Mouse (Mus musculus) kidney, adult 2 months (tissue): ENCODE measurements around the gene Gm20696. TPM values are rescaled to one million over a fixed set of nuclear protein-coding genes. Genes with fewer than 3 reads are reported as not detected.

ENCODE experiments used
- DNase-seq: peaks from one replicate; pipeline ENCODE4 v3.0.0; 2021
- H3K27ac ChIP-seq: fragments of 200-500 bp; 2 replicates; pipeline ENCODE4 v1.5.1; 2012; ENCODE audit warnings: low read depth, low read length, control low read depth, inconsistent platforms; ENCODE audit not compliant: insufficient read depth
- H3K27me3 ChIP-seq: fragments of 200-500 bp; replicated peaks from 2 replicates; pipeline ENCODE4 v1.6.1; 2012; ENCODE audit warnings: mild to moderate bottlenecking, moderate library complexity, low read length, inconsistent platforms; ENCODE audit not compliant: control insufficient read depth, insufficient read depth
- H3K36me3 ChIP-seq: fragments of 200-500 bp; 2 replicates; pipeline ENCODE4 v1.6.1; 2012; ENCODE audit warnings: mild to moderate bottlenecking, moderate library complexity, low read length, inconsistent platforms; ENCODE audit not compliant: control insufficient read depth, insufficient read depth
- H3K4me1 ChIP-seq: fragments of 200-500 bp; 2 replicates; pipeline ENCODE4 v1.6.1; 2011; ENCODE audit warnings: low read length; ENCODE audit not compliant: control insufficient read depth, insufficient read depth
- H3K4me3 ChIP-seq: fragments of 200-500 bp; 2 replicates; pipeline ENCODE4 v1.5.1; 2011; ENCODE audit warnings: mild to moderate bottlenecking, low read depth, low read length, control low read depth; ENCODE audit not compliant: insufficient read depth
- CTCF ChIP-seq: fragments of 200-500 bp; conservative IDR thresholded peaks from 2 replicates; pipeline ENCODE4 v1.5.1; 2011; ENCODE audit warnings: low read depth, mild to moderate bottlenecking, control low read depth, low read length, moderate library complexity, mixed read lengths; ENCODE audit not compliant: insufficient read depth, insufficient read length
- POLR2A ChIP-seq: fragments of 200-500 bp; IDR thresholded peaks from one replicate; pipeline ENCODE4 v1.6.1; 2011; ENCODE audit warnings: low read depth, low read length, control low read depth
- WGBS: fragments of 180-500 bp; shearing (Covaris S2); methylation state at CpG from one replicate; pipeline ENCODE4 v1.1.7; 2018; 5-methylcytosine and 5-hydroxymethylcytosine counted together
- polyA plus RNA-seq: library from polyadenylated mRNA; depleted of rRNA; stranded (reverse); fragments of >200 nt; gene quantifications from 2 replicates; pipeline ENCODE4 v1.2.3, GENCODE M21; 2012

The Gm20696 gene
- polyA plus RNA-seq, 1 experiment = 0.31 TPM

DNA sequence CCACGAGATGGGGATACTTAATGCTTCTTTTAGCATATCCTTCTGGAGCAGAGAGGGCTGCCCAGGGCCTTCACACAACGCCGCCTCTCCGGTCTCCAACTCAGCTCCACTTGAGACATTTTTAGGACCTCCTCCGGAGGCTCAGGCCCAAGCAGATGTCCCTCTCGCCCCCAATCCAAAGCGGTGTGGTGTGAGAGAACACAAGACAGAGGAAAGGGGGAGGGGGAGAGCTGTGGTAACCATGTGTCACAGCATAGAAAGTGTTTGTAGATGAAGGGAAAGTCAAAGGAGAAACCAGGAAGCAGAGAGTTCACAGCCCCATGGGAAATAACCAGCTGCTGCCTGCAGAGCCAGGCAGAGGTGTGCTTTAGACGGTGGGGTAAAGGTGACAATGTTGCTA lies 99.7 kb downstream of the Gm20696 start:
- H3K27me3 ChIP-seq = no peaks in the 10 kb centered on the region
- no peaks in the 10 kb centered on the region for H3K36me3 ChIP-seq
- no peak overlapping the region for H3K27ac ChIP-seq
- 67% methylated on average over 8 of the region's 8 CpGs for WGBS
- no peaks in the 10 kb centered on the region for H3K4me1 ChIP-seq
- H3K4me3 ChIP-seq = no peak overlapping the region
- DNase-seq = no peak
- TF ChIP-seq CTCF (no peak), POLR2A (no peak)

DNA sequence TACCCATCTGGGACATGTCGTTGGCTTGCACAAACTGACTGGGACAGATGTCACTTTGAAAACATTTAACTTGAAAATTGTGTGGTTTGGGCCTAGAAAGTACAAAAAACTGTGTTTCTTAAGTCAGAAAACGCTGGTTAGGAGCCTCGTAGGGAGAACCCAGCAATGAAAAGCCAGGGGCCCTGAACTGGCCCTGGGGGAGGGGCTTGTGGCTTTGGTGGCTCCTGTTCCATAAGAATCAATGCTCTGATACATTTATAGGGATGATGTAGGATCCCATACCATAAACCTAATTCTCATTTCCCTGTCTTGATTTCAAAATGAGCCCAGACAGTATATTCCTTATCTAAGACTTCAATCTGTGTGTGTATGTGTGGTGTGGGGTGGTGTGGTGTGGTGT lies 101.8 kb downstream of the Gm20696 start:
- no peak for TF ChIP-seq POLR2A
- TF ChIP-seq CTCF = no peak
- Histone ChIP-seq H3K27ac (no peak overlapping the region), H3K4me1 (no peaks in the 10 kb centered on the region), H3K27me3 (no peaks in the 10 kb centered on the region), H3K4me3 (no peak overlapping the region), H3K36me3 (no peaks in the 10 kb centered on the region)
- 86% methylated on average over 3 of the region's 3 CpGs for WGBS
- no peak for DNase-seq

DNA sequence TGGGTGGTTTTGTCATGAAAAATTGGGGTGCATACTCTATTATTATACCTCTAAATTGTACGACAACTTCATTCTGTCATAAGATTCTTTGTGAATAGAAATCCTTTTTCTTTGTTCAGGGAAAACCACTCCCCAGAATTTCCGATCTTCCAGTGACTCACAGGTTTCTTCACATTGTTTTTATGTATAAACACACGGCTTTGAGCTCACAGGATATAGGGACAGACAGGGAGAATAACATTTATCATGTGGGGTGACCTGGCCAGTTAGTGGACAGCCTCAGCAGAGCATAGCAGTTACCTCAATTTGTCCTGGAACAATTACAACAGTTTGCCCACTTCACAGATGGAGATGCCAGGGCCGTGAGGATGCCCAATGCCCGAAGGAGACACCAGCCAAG lies 109.6 kb downstream of the Gm20696 start:
- no peaks in the 10 kb centered on the region for H3K4me1 ChIP-seq
- no peaks in the 10 kb centered on the region for H3K36me3 ChIP-seq
- 87% methylated on average over 5 of the region's 5 CpGs for WGBS
- H3K27me3 ChIP-seq = no peaks in the 10 kb centered on the region
- H3K27ac ChIP-seq = no peak overlapping the region
- DNase-seq = no peak
- H3K4me3 ChIP-seq = no peak overlapping the region
- no peak for TF ChIP-seq CTCF
- no peak for TF ChIP-seq POLR2A

DNA sequence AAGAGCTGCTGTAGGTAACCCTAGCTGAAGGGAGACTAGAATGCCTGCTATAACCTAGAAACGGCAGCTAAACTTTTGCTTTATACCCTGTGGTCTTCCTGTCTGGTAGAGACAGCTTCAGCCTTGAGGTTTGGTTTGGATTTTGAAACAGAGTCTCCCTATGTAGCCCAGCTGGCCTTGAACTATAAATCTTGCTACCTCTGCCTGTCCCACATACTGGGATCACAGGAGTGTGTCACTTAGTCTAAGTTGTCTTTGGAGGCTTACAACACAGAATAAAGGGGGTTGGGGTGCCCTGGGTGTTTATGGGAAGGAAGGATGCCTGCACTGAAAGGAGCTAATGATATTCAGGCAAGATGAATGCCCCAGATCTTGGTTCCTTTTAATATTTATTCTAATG lies 113.8 kb downstream of the Gm20696 start:
- no peaks in the 10 kb centered on the region for H3K4me1 ChIP-seq
- 55% methylated on average over 1 of the region's 1 CpGs for WGBS
- no peak for DNase-seq
- H3K36me3 ChIP-seq = no peaks in the 10 kb centered on the region
- H3K4me3 ChIP-seq = no peak overlapping the region
- no peak for TF ChIP-seq CTCF
- no peak for TF ChIP-seq POLR2A
- H3K27ac ChIP-seq = no peak overlapping the region
- no peaks in the 10 kb centered on the region for H3K27me3 ChIP-seq

DNA sequence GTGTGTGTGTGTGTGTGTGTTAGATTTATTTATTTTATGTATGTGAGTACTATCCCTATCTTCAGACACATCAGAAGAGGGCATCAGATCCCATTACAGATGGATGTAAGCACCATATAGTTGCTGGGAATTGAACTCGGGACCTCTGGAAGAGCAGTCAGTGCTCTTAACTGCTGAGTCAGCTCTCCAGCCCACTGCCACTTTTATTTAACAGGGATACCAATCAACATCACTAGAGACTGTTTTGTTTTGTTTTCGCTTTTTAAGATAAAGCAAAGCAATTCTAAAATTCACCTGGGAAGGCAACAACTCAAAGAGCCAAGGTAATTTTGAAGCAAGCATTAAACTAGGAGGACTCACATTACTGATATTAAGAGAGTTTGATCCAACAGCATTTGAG lies 120.2 kb downstream of the Gm20696 start:
- no peak for TF ChIP-seq POLR2A
- TF ChIP-seq CTCF = no peak
- no peaks in the 10 kb centered on the region for H3K36me3 ChIP-seq
- H3K27me3 ChIP-seq = no peaks in the 10 kb centered on the region
- H3K27ac ChIP-seq = no peak overlapping the region
- H3K4me1 ChIP-seq = no peaks in the 10 kb centered on the region
- H3K4me3 ChIP-seq = no peak overlapping the region
- WGBS = 93% methylated on average over 2 of the region's 2 CpGs
- DNase-seq = no peak

DNA sequence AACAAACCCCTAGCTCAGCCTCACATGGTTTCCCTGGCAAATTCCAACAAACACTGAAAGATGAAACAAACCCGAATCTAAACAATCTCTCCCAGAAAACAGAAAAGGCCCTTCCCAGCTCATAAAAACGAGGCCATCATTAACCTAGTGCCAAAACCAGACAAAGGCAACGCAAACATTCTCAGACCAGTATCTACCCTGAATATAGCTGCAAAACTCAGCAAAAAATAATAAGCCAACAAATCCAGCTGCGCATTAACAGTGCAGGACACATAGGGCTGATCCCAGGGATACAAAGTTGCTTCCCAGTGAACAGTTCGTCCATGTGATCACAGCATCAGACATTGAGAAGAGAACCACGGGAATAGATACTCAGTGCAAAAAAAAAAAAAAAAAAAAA lies 121.2 kb downstream of the Gm20696 start:
- no peaks in the 10 kb centered on the region for H3K4me1 ChIP-seq
- H3K27ac ChIP-seq = no peak overlapping the region
- no peaks in the 10 kb centered on the region for H3K36me3 ChIP-seq
- TF ChIP-seq CTCF (no peak), POLR2A (no peak)
- no peak for DNase-seq
- WGBS = 75% methylated on average over 6 of the region's 6 CpGs
- no peak overlapping the region for H3K4me3 ChIP-seq
- H3K27me3 ChIP-seq = no peaks in the 10 kb centered on the region

DNA sequence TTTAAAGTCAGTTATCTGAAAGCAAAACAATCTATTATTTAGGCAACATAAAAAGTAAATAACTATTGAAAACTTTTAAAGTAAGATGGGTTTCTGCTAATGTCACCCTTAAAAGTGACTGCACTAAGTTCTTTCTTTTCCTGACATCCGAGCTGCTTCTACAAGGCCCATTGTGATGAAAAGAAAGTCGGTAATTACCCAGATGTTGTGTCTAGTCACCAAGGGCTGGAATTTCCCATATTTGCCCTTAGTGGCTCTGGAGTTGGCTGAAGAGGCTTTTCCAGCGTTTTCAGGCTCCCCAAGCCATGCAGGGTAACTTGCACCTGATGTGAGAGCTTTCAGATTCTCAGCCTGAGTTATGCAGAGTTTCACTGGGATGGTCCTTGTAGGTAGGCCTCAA lies 125.5 kb downstream of the Gm20696 start:
- Histone ChIP-seq H3K4me3 (no peak overlapping the region), H3K36me3 (no peaks in the 10 kb centered on the region), H3K27ac (no peak overlapping the region), H3K4me1 (no peaks in the 10 kb centered on the region), H3K27me3 (no peaks in the 10 kb centered on the region)
- 51% methylated on average over 3 of the region's 3 CpGs for WGBS
- TF ChIP-seq CTCF = no peak
- no peak for TF ChIP-seq POLR2A
- no peak for DNase-seq

DNA sequence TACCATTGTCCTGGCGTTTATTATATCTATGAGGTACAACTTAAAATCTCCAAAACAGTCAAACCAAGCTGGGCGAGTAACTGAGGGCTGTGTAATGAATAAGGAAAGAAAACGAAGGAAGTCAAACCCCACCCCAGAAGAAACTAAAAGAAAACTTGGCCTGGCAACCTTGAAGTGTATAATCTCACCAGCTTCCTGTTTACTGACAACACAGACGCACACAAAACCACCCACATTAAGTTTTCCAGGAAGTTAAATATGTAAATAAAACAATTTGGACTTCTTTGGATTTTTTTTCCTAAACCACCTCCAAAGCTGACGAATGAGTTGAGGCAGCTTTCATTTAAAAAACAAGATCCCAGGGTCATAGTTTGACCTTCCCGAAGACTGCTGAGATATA lies 125.9 kb downstream of the Gm20696 start:
- TF ChIP-seq CTCF = no peak
- no peak for TF ChIP-seq POLR2A
- no peaks in the 10 kb centered on the region for H3K27me3 ChIP-seq

More for the DNA sequence above, 125.9 kb downstream of the Gm20696 start:
- H3K36me3 ChIP-seq = no peaks in the 10 kb centered on the region
- H3K4me3 ChIP-seq = no peak overlapping the region
- H3K4me1 ChIP-seq = no peaks in the 10 kb centered on the region
- 64% methylated on average over 6 of the region's 6 CpGs for WGBS
- DNase-seq = no peak
- no peak overlapping the region for H3K27ac ChIP-seq
